Mouse (Mus musculus) heart, adult 2 months (tissue): Measurements from ENCODE around the gene Ccdc124. TPM values are rescaled to one million over a fixed set of nuclear protein-coding genes. Genes with fewer than 3 reads are reported as not detected.
A peak's percentile ranks its signal among the peaks of the same experiment; 100 is the strongest.

Experiments
- DNase-seq, 2 experiments: peaks; one replicate each; pipeline ENCODE4 v3.0.0; 2021
- H3K27ac ChIP-seq: fragments of 200-600 bp; 2 replicates; pipeline ENCODE4 v1.8.1; 2022
- H3K27me3 ChIP-seq: fragments of 200-500 bp; 2 replicates; pipeline ENCODE4 v1.6.1; 2012; ENCODE audit warnings: mild to moderate bottlenecking, low read length, inconsistent platforms, mixed read lengths; ENCODE audit not compliant: control insufficient read depth, insufficient read depth
- H3K36me3 ChIP-seq: fragments of 200-500 bp; 2 replicates; pipeline ENCODE4 v1.6.1; 2012; ENCODE audit warnings: low read length, inconsistent platforms; ENCODE audit not compliant: control insufficient read depth, insufficient read depth
- H3K4me1 ChIP-seq: fragments of 200-500 bp; 2 replicates; pipeline ENCODE4 v1.6.1; 2011; ENCODE audit warnings: low read length; ENCODE audit not compliant: control insufficient read depth, insufficient read depth
- H3K4me3 ChIP-seq: fragments of 200-600 bp; 2 replicates; pipeline ENCODE4 v1.8.1; 2022
- H3K79me2 ChIP-seq: fragments of 200-500 bp; replicated peaks from 2 replicates; pipeline ENCODE4 v1.6.1; 2012; ENCODE audit warnings: mild to moderate bottlenecking, inconsistent platforms, low read length, moderate library complexity, mixed read lengths; ENCODE audit not compliant: control insufficient read depth, insufficient read depth
- H3K9ac ChIP-seq: fragments of 200-500 bp; 2 replicates; pipeline ENCODE4 v1.6.1; 2012; ENCODE audit warnings: low read depth, mild to moderate bottlenecking, control low read depth, inconsistent platforms, low read length, mixed read lengths
- CTCF ChIP-seq: fragments of 200-600 bp; IDR thresholded peaks from 2 replicates; pipeline ENCODE4 v1.8.1; 2022; ENCODE audit warnings: antibody characterized with exemption, mild to moderate bottlenecking, moderate library complexity
- EP300 ChIP-seq: fragments of 200-500 bp; IDR thresholded peaks from 2 replicates; pipeline ENCODE4 v1.6.1; 2011; ENCODE audit warnings: low read depth, low read length, control low read depth; ENCODE audit not compliant: insufficient read depth
- POLR2A ChIP-seq: fragments of 200-500 bp; IDR thresholded peaks from 2 replicates; pipeline ENCODE4 v1.6.1; 2011; ENCODE audit warnings: mild to moderate bottlenecking, low read depth, low read length, control low read depth; ENCODE audit not compliant: insufficient read depth
- WGBS: fragments of 180-500 bp; shearing (Covaris S2); methylation state at CpG from one replicate; pipeline ENCODE4 v1.1.7; 2018; 5-methylcytosine and 5-hydroxymethylcytosine counted together
- intact Hi-C: fragments of 180-260 bp; cut with DNase I; formaldehyde crosslinking; loops from one replicate; pipeline ENCODE4 v1.15.1; 2025
- polyA plus RNA-seq: library from polyadenylated mRNA; depleted of rRNA; stranded (reverse); fragments of >200 nt; gene quantifications from 2 replicates; pipeline ENCODE4 v1.2.3, GENCODE M21; 2012
- total RNA-seq, 2 experiments: library from RNA; stranded (reverse); gene quantifications; 2 replicates each; pipeline ENCODE4 v1.2.3; 2021

Ccdc124 gene
- total and polyA plus RNA-seq, 3 experiments = 40.7 to 49.1 (median 44.6) TPM

GRCm38 (mm10) chr8:70893656-70894384, 20.1 kb upstream of the Ccdc124 start:
- Histone ChIP-seq H3K36me3 (peaks cover 2% of the 10 kb centered on the region; the same call in 1 of the 2 replicates), H3K79me2 (peaks cover 5% of the 10 kb centered on the region), H3K4me3 (no peak overlapping the region), H3K9ac (no peak overlapping the region), H3K27me3 (peaks cover 11% of the 10 kb centered on the region), H3K27ac (no peak overlapping the region), H3K4me1 (peaks cover 6% of the 10 kb centered on the region)
- intact Hi-C loops = loop anchor here (1.0 kb wide), 2 partner anchors 21 to 50 kb away; partner anchors contain the start of gene Ccdc124
- 42% methylated on average over 12 of the region's 12 CpGs for WGBS
- DNase-seq = peak; percentile 66 to 74
- no peak for TF ChIP-seq EP300
- peak; percentile 86 for TF ChIP-seq CTCF

DNA sequence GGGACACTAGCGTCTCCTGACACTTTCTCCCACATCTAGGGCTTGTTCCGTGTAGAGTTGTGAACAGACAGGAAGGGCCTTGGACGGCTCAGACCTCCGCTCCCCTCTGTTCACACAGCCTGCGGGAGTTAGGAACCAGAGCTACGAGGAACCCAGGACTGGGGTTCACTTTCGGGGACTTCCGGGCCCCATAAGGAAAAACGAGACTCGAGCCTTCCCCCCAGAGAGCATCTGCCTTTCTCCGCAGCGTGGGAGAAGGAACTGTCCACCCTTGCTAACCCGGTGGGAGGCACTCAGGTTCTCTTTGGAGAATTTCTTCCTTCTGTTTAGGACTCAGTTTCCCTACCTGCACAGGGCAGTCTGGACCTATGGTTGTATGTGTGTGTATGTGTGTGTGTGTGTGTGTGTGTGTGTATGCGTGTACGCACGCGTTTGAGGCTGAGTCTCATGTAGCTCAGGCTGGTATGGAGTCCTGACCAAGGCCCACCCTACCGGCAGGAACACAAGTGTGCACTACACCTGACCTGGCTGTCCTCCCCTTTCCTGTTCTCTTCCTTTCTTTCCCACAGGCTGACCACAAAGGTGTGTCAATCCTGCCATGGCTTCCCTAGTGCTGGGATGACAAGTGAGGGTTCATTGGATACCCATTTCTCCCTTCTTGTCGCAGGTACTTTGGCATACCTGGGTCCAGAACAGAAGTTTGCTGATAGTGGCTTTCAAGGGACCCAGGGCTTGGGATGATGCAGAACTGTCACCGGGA, 19.3 kb upstream of the Ccdc124 start:
- Histone ChIP-seq H3K4me3 (no peak overlapping the region), H3K79me2 (peaks cover 5% of the 10 kb centered on the region), H3K36me3 (peaks cover 2% of the 10 kb centered on the region; the same call in 1 of the 2 replicates), H3K27me3 (peaks cover 11% of the 10 kb centered on the region), H3K4me1 (peaks cover 5% of the 10 kb centered on the region), H3K27ac (no peak overlapping the region), H3K9ac (no peak overlapping the region)
- WGBS = 35% methylated on average over 20 of the region's 20 CpGs
- TF ChIP-seq POLR2A (no peak; the same call in 1 of the 2 replicates), EP300 (no peak), CTCF (no peak)
- DNase-seq = no peak
- intact Hi-C loops = loop anchor here (1.0 kb wide), 2 partner anchors 20 to 49 kb away; partner anchors contain the start of gene Ccdc124

- no peak for TF ChIP-seq POLR2A
- no peak for TF ChIP-seq CTCF
- H3K27me3 ChIP-seq = peaks cover 11% of the 10 kb centered on the region
- peaks cover 2% of the 10 kb centered on the region; the same call in 1 of the 2 replicates for H3K36me3 ChIP-seq
- DNase-seq = peak in 1 of 2 experiments; percentile 21
- 10% methylated on average over 80 of the region's 80 CpGs for WGBS
- intact Hi-C loops = no loop called here
- H3K27ac ChIP-seq = no peak within 1 kb of the TSS
- peaks cover 5% of the 10 kb centered on the region for H3K79me2 ChIP-seq
- no peak within 1 kb of the TSS for H3K9ac ChIP-seq
- H3K4me1 ChIP-seq = peaks cover 5% of the 10 kb centered on the region
- H3K4me3 ChIP-seq = no peak within 1 kb of the TSS
Observed at GRCm38 (mm10) chr8:70892022-70892895, 18.5 kb upstream of the Ccdc124 start, which contains the start of gene Slc5a5. TSS of gene Slc5a5 (minus strand) at chr8:70892757.

- 23% methylated on average over 21 of the region's 21 CpGs for WGBS
- Histone ChIP-seq H3K9ac (no peak overlapping the region), H3K79me2 (peaks cover 2% of the 10 kb centered on the region; the same call in 1 of the 2 replicates), H3K4me1 (peaks cover 2% of the 10 kb centered on the region), H3K27ac (no peak overlapping the region), H3K27me3 (peaks cover 11% of the 10 kb centered on the region), H3K36me3 (peaks cover 1% of the 10 kb centered on the region; the same call in 1 of the 2 replicates), H3K4me3 (no peak overlapping the region)
- DNase-seq = no peak
- TF ChIP-seq POLR2A (no peak), EP300 (no peak), CTCF (no peak)
- intact Hi-C loops = no loop called here
Observed at GRCm38 (mm10) chr8:70891356-70891755, 17.6 kb upstream of the Ccdc124 start.

DNA sequence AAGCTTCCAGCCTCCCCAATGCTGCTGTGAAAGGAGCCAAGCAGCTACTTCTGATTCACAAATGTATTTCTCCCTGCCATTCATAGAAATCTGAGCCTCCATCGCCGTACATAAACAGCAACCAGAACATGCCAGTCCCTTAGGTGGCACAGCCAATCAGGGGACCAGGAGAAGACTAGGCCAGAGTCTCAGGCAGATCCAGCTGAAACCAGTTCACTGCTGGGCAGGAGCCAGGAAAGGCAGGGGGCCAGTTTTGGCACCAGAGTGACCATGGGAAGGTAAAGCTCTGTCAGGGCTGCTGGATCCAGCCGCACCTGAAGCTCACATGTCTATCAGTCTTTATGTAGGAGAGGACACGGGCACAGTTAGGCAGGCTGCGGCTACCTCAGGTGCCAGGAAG, 16.9 kb upstream of the Ccdc124 start:
- Histone ChIP-seq H3K36me3 (no peaks in the 10 kb centered on the region), H3K79me2 (no peaks in the 10 kb centered on the region), H3K27ac (no peak overlapping the region), H3K4me3 (no peak overlapping the region), H3K4me1 (no peaks in the 10 kb centered on the region), H3K9ac (no peak overlapping the region), H3K27me3 (peaks cover 11% of the 10 kb centered on the region)
- intact Hi-C loops = no loop called here
- 95% methylated on average over 5 of the region's 5 CpGs for WGBS
- TF ChIP-seq POLR2A = no peak
- TF ChIP-seq CTCF = no peak
- TF ChIP-seq EP300 = no peak
- DNase-seq = no peak
